ENCODE assay signal across 25 mouse cellular contexts in genomic region chr5:8999108-8999507, GRCm38 (mm10). TPM values are rescaled to one million over a fixed set of nuclear protein-coding genes. Genes with fewer than 3 reads are reported as not detected.
DNase-seq lines count a peak whose midpoint lies in the region; ATAC-seq and TF ChIP-seq lines count a peak whose summit lies in the region.
"Had no signal": no experiment of that assay in that cellular context is flagged by ENCODE, and none has a peak within 500 bp of the region (broad histone marks: within the 10 kb centered on the region; RNA-seq: fewer than 3 reads in every experiment).

No protein-coding gene starts in this region.

- H3K27ac ChIP-seq in kidney, adult 2 months (ENCODE audit: insufficient read depth, low read depth, low read length) = peak overlapping the region; percentile 56
- 0 out of 2 replicates have a peak overlapping the region, but pooled peaks have one; percentile 38 for H3K27ac ChIP-seq in midbrain, embryonic 10.5 days (replicated peaks)
- no peak overlapping the region for H3K27ac ChIP-seq in midbrain, embryonic 13.5 days
- H3K27ac ChIP-seq in liver, embryonic 16.5 days (ENCODE audit: low read length) = peak overlapping the region; percentile 10; the same call in 1 of the 2 replicates
- H3K27ac ChIP-seq: embryonic facial prominence, embryonic 10.5 days; embryonic facial prominence, embryonic 15.5 days; forebrain, embryonic 12.5 days had no signal

- TF ChIP-seq CTCF in kidney, adult 2 months (conservative IDR thresholded peaks at IDR 0.05; ENCODE audit: insufficient read depth, insufficient read length, low read depth, low read length) = no peak

- no peaks in the 10 kb centered on the region for H3K9me3 ChIP-seq in midbrain, embryonic 10.5 days (replicated peaks)
- no peaks in the 10 kb centered on the region for H3K9me3 ChIP-seq in midbrain, embryonic 13.5 days
- no peaks in the 10 kb centered on the region for H3K9me3 ChIP-seq in liver, embryonic 16.5 days (replicated peaks; ENCODE audit: control insufficient read depth, low read length)
- H3K9me3 ChIP-seq: embryonic facial prominence, embryonic 10.5 days; embryonic facial prominence, embryonic 15.5 days; forebrain, embryonic 12.5 days had no signal

- H3K4me2 ChIP-seq in midbrain, embryonic 13.5 days (replicated peaks) = no peak overlapping the region
- H3K4me2 ChIP-seq in liver, embryonic 16.5 days (ENCODE audit: low read depth, low read length) = no peak overlapping the region
- H3K4me2 ChIP-seq: embryonic facial prominence, embryonic 15.5 days; forebrain, embryonic 12.5 days; lung, embryonic 14.5 days had no signal

- WGBS in kidney, adult 2 months = 88% methylated on average over 4 of the region's 4 CpGs
- WGBS in midbrain, embryonic 10.5 days = 65% methylated on average over 4 of the region's 4 CpGs
- WGBS in midbrain, embryonic 13.5 days = 57% methylated on average over 4 of the region's 4 CpGs
- 46% methylated on average over 4 of the region's 4 CpGs for WGBS in liver, embryonic 16.5 days (ENCODE audit: insufficient replicate concordance)

- DNase-seq in kidney, adult 2 months = no peak
- no peak for DNase-seq in kidney, postnatal 4 days
- DNase-seq in midbrain, embryonic 10.5 days (ENCODE audit: low spot score) = no peak
- no peak for DNase-seq in cerebellum, postnatal 14 days
- DNase-seq in frontal cortex, postnatal 25 days (ENCODE audit: low spot score in 2 of 2) = no peak
- DNase-seq: adrenal gland, adult 2 months; adrenal gland, postnatal 36 days; cerebellum, adult 18-20 months; cerebellum, postnatal 10 days; gastrocnemius, postnatal 14 days; kidney, adult 18-20 months; layer of hippocampus, postnatal 36 days; left cerebral cortex, postnatal 4 days; lung, embryonic 14.5 days; lung, postnatal 14 days; spleen, adult 18-20 months; thymus, adult 2 months; thymus, postnatal 36 days had no signal

- peaks cover 10% of the 10 kb centered on the region; the same call in 1 of the 2 replicates for H3K4me1 ChIP-seq in kidney, adult 2 months (ENCODE audit: control insufficient read depth, insufficient read depth, low read length)
- peaks cover 39% of the 10 kb centered on the region for H3K4me1 ChIP-seq in midbrain, embryonic 10.5 days
- H3K4me1 ChIP-seq in midbrain, embryonic 13.5 days (replicated peaks) = peaks cover 31% of the 10 kb centered on the region
- H3K4me1 ChIP-seq in liver, embryonic 16.5 days (ENCODE audit: control insufficient read depth, low read depth, low read length) = peaks cover 5% of the 10 kb centered on the region

- no peaks in the 10 kb centered on the region for H3K27me3 ChIP-seq in kidney, adult 2 months (replicated peaks; ENCODE audit: control insufficient read depth, insufficient read depth, low read length)
- H3K27me3 ChIP-seq in midbrain, embryonic 10.5 days (ENCODE audit: low read depth, poor library complexity, severe bottlenecking) = no peaks in the 10 kb centered on the region
- no peaks in the 10 kb centered on the region for H3K27me3 ChIP-seq in midbrain, embryonic 13.5 days
- H3K27me3 ChIP-seq in liver, embryonic 16.5 days (ENCODE audit: control insufficient read depth, insufficient read depth, low read depth, low read length) = no peaks in the 10 kb centered on the region
- H3K27me3 ChIP-seq: embryonic facial prominence, embryonic 15.5 days; forebrain, embryonic 12.5 days had no signal

- H3K9ac ChIP-seq in midbrain, embryonic 13.5 days (replicated peaks) = no peak overlapping the region
- no peak overlapping the region for H3K9ac ChIP-seq in liver, embryonic 16.5 days (ENCODE audit: low read depth, low read length)
- H3K9ac ChIP-seq: embryonic facial prominence, embryonic 15.5 days; forebrain, embryonic 12.5 days; lung, embryonic 14.5 days had no signal

- ATAC-seq in midbrain, embryonic 13.5 days = no peak
- ATAC-seq in liver, embryonic 16.5 days (ENCODE audit: low read depth) = no peak
- ATAC-seq: CD4-positive, CD25-positive, alpha-beta regulatory T cell, adult 4 months; midbrain, embryonic 16.5 days had no signal

- no peak overlapping the region for H3K4me3 ChIP-seq in kidney, adult 2 months (ENCODE audit: insufficient read depth, low read depth, low read length)
- no peak overlapping the region for H3K4me3 ChIP-seq in midbrain, embryonic 10.5 days
- no peak overlapping the region for H3K4me3 ChIP-seq in midbrain, embryonic 13.5 days (replicated peaks)
- H3K4me3 ChIP-seq in liver, embryonic 16.5 days (ENCODE audit: low read depth, low read length) = no peak overlapping the region
- H3K4me3 ChIP-seq: embryonic facial prominence, embryonic 10.5 days; embryonic facial prominence, embryonic 15.5 days; forebrain, embryonic 12.5 days had no signal

- TF ChIP-seq POLR2A in kidney, adult 2 months (IDR thresholded peaks at IDR 0.05; ENCODE audit: low read depth, low read length) = no peak

- H3K36me3 ChIP-seq in kidney, adult 2 months (ENCODE audit: control insufficient read depth, insufficient read depth, low read length) = no peaks in the 10 kb centered on the region
- H3K36me3 ChIP-seq in midbrain, embryonic 10.5 days = 0 out of 2 replicates have a peak, but pooled peaks cover 2% of the 10 kb centered on the region
- no peaks in the 10 kb centered on the region for H3K36me3 ChIP-seq in midbrain, embryonic 13.5 days
- H3K36me3 ChIP-seq in liver, embryonic 16.5 days (ENCODE audit: control insufficient read depth, insufficient read depth) = no peaks in the 10 kb centered on the region
- H3K36me3 ChIP-seq: forebrain, embryonic 12.5 days had no signal

RNA-seq across cellular contexts. Expression of gene Crot, which starts 2.0 kb away (rescaled TPM):
- polyA plus RNA-seq in kidney, adult 2 months (2012; rRNA removed) = 39.7 and 43.5 TPM in 2 replicates
- 26.9 and 29.0 TPM in 2 replicates for polyA plus RNA-seq in midbrain, embryonic 10.5 days (2016; fragmentation: Nextera tagmentation; extraction: Ambion mirVana)
- 17.8 and 19.2 TPM in 2 replicates for polyA plus RNA-seq in midbrain, embryonic 13.5 days (2015; fragmentation: Nextera tagmentation; extraction: Ambion mirVana)
- polyA plus RNA-seq in liver, embryonic 16.5 days (2015; fragmentation: Nextera tagmentation; extraction: Ambion mirVana) = 68.8 and 68.9 TPM in 2 replicates
